Mouse (Mus musculus): ENCODE results near the gene Tex36. TPM values are rescaled to one million over a fixed set of nuclear protein-coding genes. Genes with fewer than 3 reads are reported as not detected.

Tex36 gene
- polyA plus RNA-seq (2016; fragmentation: Nextera tagmentation; extraction: Ambion mirVana) = not detected in 2 replicates

DNA sequence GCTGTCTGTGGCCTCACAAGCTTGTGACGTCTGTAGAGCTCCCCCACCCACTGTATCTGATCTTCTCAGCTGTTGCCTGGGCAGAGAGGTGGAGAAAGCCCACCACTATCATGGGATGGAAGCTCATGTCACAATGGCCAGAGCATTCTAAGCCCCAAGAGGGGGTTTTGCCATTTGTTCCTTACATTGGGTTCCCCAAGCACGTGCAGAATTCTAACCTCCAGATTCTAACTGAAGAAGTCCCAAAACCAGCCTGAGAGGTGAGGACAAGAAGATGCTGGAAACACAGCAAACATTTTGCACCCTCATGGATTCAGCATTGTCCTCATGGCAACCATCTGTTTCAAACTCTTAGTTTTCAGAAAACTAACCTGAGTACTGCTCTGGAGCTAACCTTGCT lies at the start of gene Tex36:
Gene Tex36, minus strand, starts transcription at position 101 of the 400 bp plus-strand sequence.
- Histone ChIP-seq H3K4me3 (no peak within 1 kb of the TSS), H3K4me1 (peaks cover 21% of the 10 kb centered on the region), H3K27ac (no peak within 1 kb of the TSS), H3K9me3 (replicated peaks) (no peaks in the 10 kb centered on the region), H3K36me3 (no peaks in the 10 kb centered on the region), H3K27me3 (ENCODE audit: low read depth, poor library complexity, severe bottlenecking) (no peaks in the 10 kb centered on the region)
- 61% methylated on average over 2 of the region's 2 CpGs for WGBS
- DNase-seq (ENCODE audit: low spot score) = no peak

DNA sequence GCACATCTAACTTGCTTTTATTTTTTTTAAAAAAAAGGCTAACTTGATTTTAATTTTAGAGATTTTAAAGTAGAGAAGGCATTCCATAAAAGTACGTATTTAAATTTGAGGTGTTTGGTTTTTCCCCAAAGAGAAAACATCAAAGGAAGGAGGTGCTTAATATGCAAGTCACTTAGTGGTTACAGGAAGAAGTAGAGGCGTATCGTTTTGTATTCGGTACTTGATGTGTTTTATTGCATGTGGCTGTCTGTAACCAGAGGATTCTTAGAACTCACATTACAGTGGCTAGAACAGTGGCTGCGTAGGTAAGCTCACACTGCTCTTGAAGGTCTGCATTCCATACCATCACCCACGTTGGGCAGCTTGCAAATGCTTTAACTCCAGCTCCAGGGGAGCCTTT lies 43.8 kb upstream of the Tex36 start:
- H3K4me3 ChIP-seq = no peak overlapping the region
- no peak for DNase-seq (ENCODE audit: low spot score)
- H3K27ac ChIP-seq = no peak overlapping the region
- peaks cover 100% of the 10 kb centered on the region for H3K36me3 ChIP-seq
- 94% methylated on average over 6 of the region's 6 CpGs for WGBS
- no peaks in the 10 kb centered on the region for H3K9me3 ChIP-seq (replicated peaks)
- H3K4me1 ChIP-seq = no peaks in the 10 kb centered on the region
- H3K27me3 ChIP-seq (ENCODE audit: low read depth, poor library complexity, severe bottlenecking) = no peaks in the 10 kb centered on the region

DNA sequence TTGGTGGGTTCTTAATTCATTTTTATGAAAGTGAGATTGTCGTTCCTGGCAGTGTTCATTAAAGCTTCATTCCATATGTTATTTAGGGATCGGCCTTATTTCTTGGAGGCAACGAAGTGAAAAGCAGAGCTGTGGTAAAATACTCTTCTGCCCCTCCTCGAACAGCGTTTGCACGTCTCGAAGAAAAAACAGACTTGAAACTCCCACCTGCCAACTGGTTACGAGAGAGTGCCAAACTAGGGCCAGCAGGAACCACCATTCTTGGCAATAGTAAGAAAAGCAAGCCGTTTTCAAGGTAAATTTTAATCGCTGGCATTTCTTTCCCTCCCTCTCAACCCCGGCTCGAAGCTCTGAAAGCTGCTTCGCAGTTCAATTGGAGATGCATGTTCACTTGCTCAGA lies 36.9 kb upstream of the Tex36 start:
- H3K9me3 ChIP-seq (replicated peaks) = no peaks in the 10 kb centered on the region
- 95% methylated on average over 13 of the region's 13 CpGs for WGBS
- DNase-seq (ENCODE audit: low spot score) = no peak
- no peaks in the 10 kb centered on the region for H3K27me3 ChIP-seq (ENCODE audit: low read depth, poor library complexity, severe bottlenecking)
- H3K4me3 ChIP-seq = peak overlapping the region; percentile 98; the same call in 1 of the 2 replicates
- H3K27ac ChIP-seq = no peak overlapping the region
- H3K36me3 ChIP-seq = peaks cover 50% of the 10 kb centered on the region
- H3K4me1 ChIP-seq = peaks cover 31% of the 10 kb centered on the region

DNA sequence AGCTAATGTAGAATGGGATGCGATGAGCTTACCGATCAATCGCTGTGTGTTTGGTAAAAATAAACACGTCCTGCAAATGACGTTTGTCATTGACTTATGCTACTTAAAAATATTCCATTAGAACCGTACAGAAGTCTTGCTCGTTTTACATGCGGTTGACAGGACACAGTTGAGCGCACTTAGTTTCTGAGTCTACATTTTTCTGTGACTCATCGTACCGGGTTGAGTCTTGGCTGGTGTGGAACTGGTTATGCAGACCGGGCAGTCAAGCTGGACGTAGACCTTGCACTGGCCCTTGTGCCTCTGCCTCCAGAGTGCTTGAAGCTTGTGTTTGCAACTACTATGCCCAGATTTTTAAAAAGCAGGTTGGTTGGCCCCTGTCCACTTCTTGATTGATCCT lies 36.3 kb upstream of the Tex36 start:
- DNase-seq (ENCODE audit: low spot score) = no peak
- Histone ChIP-seq H3K27me3 (ENCODE audit: low read depth, poor library complexity, severe bottlenecking) (no peaks in the 10 kb centered on the region), H3K27ac (peak overlapping the region; percentile 95), H3K4me1 (peaks cover 33% of the 10 kb centered on the region), H3K4me3 (peak overlapping the region; percentile 98), H3K9me3 (replicated peaks) (no peaks in the 10 kb centered on the region), H3K36me3 (peaks cover 45% of the 10 kb centered on the region)
- WGBS = 15% methylated on average over 13 of the region's 13 CpGs

DNA sequence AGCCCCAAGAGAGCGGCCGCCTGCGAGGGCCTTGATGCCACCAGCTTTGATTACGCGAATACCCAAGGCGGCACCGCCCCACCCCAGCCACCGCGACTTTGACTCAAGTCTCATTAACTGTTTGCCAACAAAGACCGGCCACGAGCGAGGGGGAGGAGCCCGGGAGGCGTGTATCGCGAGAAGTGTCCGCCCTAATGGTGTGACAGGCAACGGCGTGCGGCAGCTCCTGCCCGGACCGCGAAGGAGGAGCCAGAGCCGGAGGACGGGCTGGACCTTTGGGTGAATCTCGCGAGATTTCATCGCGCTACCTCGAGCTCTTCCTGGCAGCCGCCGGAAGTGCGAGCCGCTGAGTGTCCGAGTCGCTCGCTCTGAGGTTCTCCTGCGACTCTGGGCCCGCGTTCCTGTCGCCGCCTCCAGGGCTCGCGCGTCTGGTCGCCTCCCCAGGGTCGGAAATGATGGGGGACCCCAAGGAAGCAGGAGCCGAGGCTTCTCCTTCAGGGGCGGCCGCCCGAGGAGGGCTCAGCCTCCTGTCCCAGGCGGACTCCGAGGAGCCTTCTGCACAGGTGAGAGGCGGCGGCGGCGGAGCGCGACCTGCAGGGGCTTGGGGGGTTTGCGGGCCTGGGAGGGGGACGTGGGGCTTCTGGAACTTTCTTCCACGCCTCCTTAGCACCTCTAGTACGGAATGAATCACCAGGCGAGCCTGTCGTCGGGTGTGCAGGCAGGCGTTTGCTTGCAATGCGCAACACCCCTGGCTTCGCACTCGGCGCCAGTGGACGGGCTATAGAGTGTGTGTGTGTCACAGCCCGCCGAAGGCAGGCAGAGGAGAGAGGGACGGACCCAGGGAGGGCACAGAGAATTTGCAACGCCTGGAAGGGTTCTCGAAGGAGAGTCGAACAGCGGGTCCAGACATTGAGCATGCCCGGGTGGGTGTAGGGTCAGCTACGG lies 35.7 kb upstream of the Tex36 start, which contains the start of gene Edrf1:
Gene Edrf1, plus strand, starts transcription at position 183 of the 945 bp plus-strand sequence.
- Histone ChIP-seq H3K4me3 (peak within 1 kb of the TSS; percentile 98), H3K36me3 (peaks cover 38% of the 10 kb centered on the region), H3K9me3 (replicated peaks) (no peaks in the 10 kb centered on the region), H3K27me3 (ENCODE audit: low read depth, poor library complexity, severe bottlenecking) (no peaks in the 10 kb centered on the region), H3K27ac (peak within 1 kb of the TSS; percentile 95), H3K4me1 (peaks cover 36% of the 10 kb centered on the region)
- under 1% methylated on average over 81 of the region's 81 CpGs for WGBS
- DNase-seq (ENCODE audit: low spot score) = peak; percentile 98

DNA sequence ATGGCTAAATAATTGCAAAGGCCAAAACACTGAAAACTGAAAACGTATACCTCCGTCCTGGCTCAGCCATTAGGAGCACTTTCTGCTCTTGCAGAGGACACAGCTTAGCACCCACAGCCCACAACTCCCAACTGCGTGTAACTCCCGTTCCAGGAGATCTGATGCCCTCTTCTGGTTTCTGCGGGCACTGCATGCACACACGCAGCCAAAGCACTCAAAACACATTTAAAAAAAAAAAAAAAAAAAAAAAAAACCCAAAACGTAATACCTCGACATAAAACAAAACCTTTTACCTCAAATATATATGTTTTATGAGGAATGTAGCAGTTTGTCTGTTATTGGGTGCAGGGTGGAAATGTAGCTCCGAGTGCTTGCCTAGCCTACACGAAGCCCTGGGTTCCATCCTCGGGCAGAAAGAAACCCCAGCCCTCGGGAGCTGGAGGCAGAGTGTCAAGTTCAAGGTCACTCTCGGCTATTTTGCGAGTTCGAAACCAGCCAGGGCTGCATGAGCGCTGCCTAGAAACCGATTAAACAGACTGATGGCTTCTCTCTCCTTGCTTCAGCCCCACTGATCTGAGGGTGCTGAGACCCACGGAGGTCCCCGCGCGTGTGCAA lies 34.9 kb upstream of the Tex36 start:
- Histone ChIP-seq H3K4me3 (peak overlapping the region; percentile 98), H3K4me1 (peaks cover 36% of the 10 kb centered on the region), H3K9me3 (replicated peaks) (no peaks in the 10 kb centered on the region), H3K36me3 (peaks cover 30% of the 10 kb centered on the region), H3K27me3 (ENCODE audit: low read depth, poor library complexity, severe bottlenecking) (no peaks in the 10 kb centered on the region), H3K27ac (peak overlapping the region; percentile 95)
- WGBS = 2% methylated on average over 21 of the region's 21 CpGs
- DNase-seq (ENCODE audit: low spot score) = peak; percentile 89

DNA sequence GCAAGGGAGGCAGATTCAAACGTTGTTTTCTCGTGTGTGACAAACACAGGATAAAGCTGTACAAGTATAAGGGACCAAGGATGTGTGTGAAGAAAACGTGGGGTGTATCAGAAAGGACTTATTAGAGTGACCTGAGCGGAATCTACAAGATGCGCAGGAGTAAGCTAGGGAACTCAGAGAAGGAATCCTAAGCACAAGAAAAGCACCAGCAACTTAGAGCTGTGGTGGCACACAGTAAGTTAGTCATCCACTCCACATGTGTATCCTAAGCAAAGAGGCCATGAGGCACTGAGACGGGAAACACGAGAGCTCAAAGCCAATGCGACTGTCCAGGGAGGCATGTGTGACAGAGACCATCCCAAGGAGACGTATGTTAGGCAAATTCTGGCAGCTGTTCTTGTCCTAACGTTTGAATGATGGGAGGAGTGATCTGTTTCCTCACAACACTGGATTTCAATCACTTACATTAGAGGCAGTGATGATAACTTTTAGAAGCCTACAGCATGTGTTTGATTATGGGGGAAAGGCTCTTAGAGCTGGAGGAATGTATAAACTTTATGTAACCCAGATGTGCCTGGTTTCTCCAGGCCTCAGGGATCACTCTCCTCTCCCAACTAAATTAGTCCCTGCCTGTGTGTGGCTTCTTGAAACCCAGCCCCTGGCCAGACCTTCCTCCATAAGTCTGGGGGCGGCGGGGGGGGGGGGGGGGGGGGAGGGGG lies 33.1 kb upstream of the Tex36 start:
- WGBS = 35% methylated on average over 10 of the region's 12 CpGs
- H3K27me3 ChIP-seq (ENCODE audit: low read depth, poor library complexity, severe bottlenecking) = no peaks in the 10 kb centered on the region
- peak; percentile 62 for DNase-seq (ENCODE audit: low spot score)
- no peak overlapping the region for H3K4me3 ChIP-seq
- peaks cover 12% of the 10 kb centered on the region for H3K36me3 ChIP-seq
- H3K9me3 ChIP-seq (replicated peaks) = no peaks in the 10 kb centered on the region
- H3K27ac ChIP-seq = peak overlapping the region; percentile 79
- H3K4me1 ChIP-seq = peaks cover 36% of the 10 kb centered on the region

DNA sequence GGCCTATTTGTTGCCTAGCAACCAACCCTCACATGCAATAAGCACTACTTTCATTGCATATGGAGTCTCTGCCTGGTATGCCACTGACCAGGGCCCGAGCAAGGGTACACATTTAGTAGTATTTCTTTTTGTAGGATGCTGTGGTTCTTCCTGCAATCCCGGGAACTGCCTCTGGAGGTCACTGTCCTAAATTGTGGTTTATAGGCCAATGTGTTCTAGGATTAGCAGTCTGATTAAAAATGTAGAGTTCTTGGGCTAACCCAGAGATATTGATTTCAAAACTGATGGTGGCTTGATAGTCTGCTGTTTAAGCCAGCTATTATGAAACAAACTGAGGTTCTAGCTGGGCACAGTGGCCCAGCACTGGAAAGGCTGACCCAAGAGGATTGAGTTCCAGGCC lies 30.5 kb upstream of the Tex36 start:
- DNase-seq (ENCODE audit: low spot score) = peak; percentile 63
- 38% methylated on average over 2 of the region's 2 CpGs for WGBS
- H3K9me3 ChIP-seq (replicated peaks) = no peaks in the 10 kb centered on the region

DNA sequence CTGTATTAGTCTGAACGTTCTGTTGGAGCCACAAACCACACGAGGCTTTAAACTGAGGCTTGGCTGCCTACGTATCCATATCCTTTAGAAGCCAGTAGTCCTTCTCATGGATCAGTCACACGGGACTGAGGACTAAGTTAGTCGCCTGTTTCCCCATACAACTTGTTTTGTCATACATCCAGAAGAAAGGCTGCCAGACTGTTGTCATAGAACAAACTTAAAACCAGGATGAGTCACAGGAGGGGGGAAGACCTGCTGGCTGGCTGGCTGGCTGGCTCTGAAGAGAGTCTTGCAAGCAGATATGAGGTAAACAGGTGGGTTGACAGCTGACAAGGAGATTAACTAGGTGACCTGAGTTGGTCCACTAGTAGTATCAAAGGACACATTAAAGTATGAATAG lies 28.9 kb upstream of the Tex36 start:
- Histone ChIP-seq H3K36me3 (no peaks in the 10 kb centered on the region), H3K27ac (no peak overlapping the region), H3K9me3 (replicated peaks) (no peaks in the 10 kb centered on the region), H3K4me1 (peaks cover 19% of the 10 kb centered on the region), H3K4me3 (no peak overlapping the region), H3K27me3 (ENCODE audit: low read depth, poor library complexity, severe bottlenecking) (no peaks in the 10 kb centered on the region)
- no peak for DNase-seq (ENCODE audit: low spot score)
- 85% methylated on average over 5 of the region's 5 CpGs for WGBS

More for the DNA sequence above, 30.5 kb upstream of the Tex36 start:
- H3K27me3 ChIP-seq (ENCODE audit: low read depth, poor library complexity, severe bottlenecking) = no peaks in the 10 kb centered on the region
- H3K36me3 ChIP-seq = no peaks in the 10 kb centered on the region
- H3K27ac ChIP-seq = no peak overlapping the region
- peaks cover 25% of the 10 kb centered on the region for H3K4me1 ChIP-seq
- no peak overlapping the region for H3K4me3 ChIP-seq

DNA sequence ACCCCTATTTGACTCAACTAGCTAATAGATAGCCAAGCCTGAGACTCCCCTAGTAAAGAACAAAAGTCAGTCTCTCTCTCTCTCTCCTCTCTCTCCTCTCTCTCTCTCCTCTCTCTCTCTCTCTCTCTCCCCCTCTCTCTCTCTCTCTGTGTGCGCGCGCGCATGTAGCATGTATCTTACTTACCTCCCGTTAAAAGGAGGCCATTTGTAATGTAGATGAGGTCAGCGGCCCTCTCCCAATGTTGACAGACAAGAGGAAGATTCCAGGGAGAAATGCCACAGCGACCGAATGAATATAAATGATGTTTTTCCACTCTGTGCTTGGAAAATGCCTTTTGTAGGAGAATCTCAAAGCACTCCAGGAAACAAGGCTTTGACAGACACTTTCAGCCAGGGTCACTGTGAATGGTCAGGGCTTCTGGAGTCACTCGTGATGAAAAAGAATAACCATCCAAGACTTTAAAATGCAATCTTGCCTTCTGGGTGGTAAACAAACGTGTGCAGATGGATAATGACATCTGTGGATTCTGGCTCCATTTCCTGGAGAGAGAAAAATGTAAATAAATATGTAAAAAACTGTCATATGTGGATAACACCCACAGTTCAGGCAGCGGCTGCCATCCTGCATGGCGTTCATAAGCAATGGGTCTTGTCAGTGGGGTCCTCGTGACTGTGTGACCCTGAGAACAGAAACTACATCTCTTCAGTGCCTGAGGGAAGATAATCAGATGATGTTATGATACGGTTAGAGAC lies 25.4 kb upstream of the Tex36 start:
- 68% methylated on average over 14 of the region's 14 CpGs for WGBS
- Histone ChIP-seq H3K4me3 (no peak overlapping the region), H3K36me3 (no peaks in the 10 kb centered on the region), H3K27ac (no peak overlapping the region), H3K4me1 (no peaks in the 10 kb centered on the region), H3K9me3 (replicated peaks) (no peaks in the 10 kb centered on the region), H3K27me3 (ENCODE audit: low read depth, poor library complexity, severe bottlenecking) (peaks cover 4% of the 10 kb centered on the region; the same call in 1 of the 2 replicates)
- no peak for DNase-seq (ENCODE audit: low spot score)

DNA sequence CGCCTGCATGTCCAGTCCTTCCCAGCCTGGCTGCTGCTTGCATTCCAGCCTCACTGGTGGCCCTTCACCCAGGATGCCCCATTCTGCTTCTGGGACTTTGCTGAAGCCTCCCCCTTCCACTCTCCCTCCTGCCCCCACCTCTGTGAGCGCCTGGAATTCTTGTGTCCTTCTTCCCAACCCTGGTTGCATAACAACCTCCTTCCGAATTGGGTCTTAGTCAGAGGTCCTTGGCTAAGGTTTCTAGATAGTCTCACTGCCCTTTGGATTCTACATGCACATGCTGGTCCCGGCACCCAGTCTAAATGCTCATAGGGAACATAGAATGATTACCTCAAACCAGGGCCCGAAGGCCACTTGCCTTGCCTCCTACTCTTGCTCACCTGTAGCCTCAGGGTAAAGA lies 21.3 kb upstream of the Tex36 start:
- H3K27ac ChIP-seq = no peak overlapping the region
- H3K4me1 ChIP-seq = peaks cover 14% of the 10 kb centered on the region
- H3K9me3 ChIP-seq (replicated peaks) = no peaks in the 10 kb centered on the region
- WGBS = 82% methylated on average over 5 of the region's 5 CpGs
- no peak overlapping the region for H3K4me3 ChIP-seq
- peaks cover 4% of the 10 kb centered on the region; the same call in 1 of the 2 replicates for H3K27me3 ChIP-seq (ENCODE audit: low read depth, poor library complexity, severe bottlenecking)
- DNase-seq (ENCODE audit: low spot score) = no peak
- no peaks in the 10 kb centered on the region for H3K36me3 ChIP-seq

DNA sequence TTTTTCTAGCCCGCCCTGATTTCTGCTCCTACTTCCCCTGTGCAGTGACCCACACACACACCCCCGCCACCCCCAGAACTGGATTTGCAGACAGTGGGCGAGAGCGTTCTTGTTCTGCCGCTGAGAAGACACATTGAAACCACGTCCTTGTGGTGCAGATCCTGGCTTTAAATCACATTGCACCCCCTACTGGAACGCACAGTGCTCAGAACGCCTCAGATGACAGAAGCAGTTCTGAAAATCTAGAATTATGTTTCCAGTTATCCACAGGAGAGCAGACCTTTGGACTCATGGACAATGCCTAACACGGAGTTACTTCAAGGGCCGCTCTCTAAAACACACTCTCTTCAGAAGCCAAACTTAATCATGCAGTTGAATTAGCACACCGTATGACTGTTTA lies 18.8 kb upstream of the Tex36 start:
- DNase-seq (ENCODE audit: low spot score) = peak; percentile 37
- WGBS = 56% methylated on average over 11 of the region's 11 CpGs

More for the DNA sequence above, 18.8 kb upstream of the Tex36 start:
- H3K4me1 ChIP-seq = peaks cover 14% of the 10 kb centered on the region
- H3K36me3 ChIP-seq = no peaks in the 10 kb centered on the region
- no peaks in the 10 kb centered on the region for H3K9me3 ChIP-seq (replicated peaks)
- H3K4me3 ChIP-seq = no peak overlapping the region
- H3K27ac ChIP-seq = no peak overlapping the region
- H3K27me3 ChIP-seq (ENCODE audit: low read depth, poor library complexity, severe bottlenecking) = peaks cover 4% of the 10 kb centered on the region; the same call in 1 of the 2 replicates

Measured in limb, embryonic 10.5 days (tissue).